Mouse (Mus musculus) erythroblast, embryonic 14.5 days (primary cell): ENCODE measurements at regions not wholly inside any gene's neighbourhood (a gene's known extent, or its start where the extent isn't known, plus 50 kb on each side); places are given as distances from the start of the nearest gene placed in this dataset.

ENCODE experiments used
- GATA1 ChIP-seq: IDR thresholded peaks from 2 replicates; pipeline ENCODE4 v1.6.1; 2012; ENCODE audit warnings: low read length, inconsistent platforms, mixed read lengths
- TAL1 ChIP-seq: IDR thresholded peaks from 3 replicates; pipeline ENCODE4 v1.6.1; 2012; ENCODE audit warnings: low read length, inconsistent platforms, mixed read lengths

DNA sequence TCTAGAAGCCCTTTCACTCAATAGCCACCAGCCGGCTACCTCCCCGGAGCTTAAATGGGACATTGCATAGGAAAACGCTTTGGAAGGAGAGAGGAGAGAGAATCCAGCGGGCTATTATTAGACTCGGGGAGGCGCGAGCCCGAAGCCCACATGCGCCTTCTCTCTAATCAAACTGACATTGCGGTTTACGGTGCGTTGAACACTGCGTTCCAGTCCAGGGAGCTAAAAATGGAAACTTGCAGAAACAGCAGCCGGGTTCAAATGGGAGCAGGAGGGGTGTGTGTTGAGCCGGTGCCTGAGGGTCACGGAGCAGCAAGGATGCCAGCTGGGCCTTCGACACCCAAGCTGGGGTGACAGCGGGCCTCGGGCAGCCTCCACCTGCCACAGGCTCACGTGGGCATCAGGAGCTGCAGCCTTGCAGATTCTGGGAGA, 115.1 kb downstream of the Suds3 start:
- TF ChIP-seq GATA1 (no peak), TAL1 (no peak)
